Mouse (Mus musculus): ENCODE data around the gene Prkg1.
"Not testable (repeated sequence)": the region's sequence is repeated elsewhere in the genome, so short reads cannot be mapped to it uniquely, and the experiment has no call there.

The Prkg1 gene

DNA sequence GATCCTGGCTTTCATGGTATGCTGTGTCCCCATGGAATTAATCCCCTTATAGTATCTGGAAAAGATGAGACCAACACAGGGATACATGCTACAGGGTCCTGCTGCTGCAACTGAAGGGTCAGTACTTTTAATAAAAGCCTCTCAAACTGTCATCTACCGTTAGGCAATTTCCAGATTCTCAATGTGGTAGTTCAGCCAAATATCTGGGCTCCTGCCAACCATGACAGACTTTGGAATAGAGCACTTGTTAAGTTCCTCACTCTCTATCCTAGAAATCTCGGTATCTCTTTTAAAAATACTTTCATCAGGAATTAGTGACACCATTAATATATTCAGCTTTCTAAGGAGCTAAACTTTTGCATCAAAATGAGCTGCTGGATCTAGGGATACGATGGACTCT, 428.5 kb downstream of the Prkg1 start:
- DNase-seq (ENCODE audit: extremely low spot score, low spot score): no peak

DNA sequence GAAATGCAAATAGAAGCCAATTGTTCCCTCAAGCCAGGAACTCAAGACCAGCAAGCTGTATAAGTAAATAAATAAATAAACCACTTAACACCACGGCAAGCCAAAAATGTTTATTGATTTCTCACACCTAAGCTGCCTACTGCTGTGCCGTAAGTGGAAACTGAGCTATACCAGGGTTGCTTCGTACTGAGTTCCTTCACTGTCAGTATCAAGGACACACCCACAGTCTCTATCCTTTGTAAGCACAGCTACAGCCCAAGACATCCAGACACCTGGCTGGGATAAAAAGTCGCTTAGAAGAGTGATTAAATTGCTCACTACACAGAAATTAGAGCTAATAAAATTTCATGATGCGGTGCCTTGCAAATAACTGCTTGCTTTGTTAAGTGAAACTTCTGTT, 434.9 kb downstream of the Prkg1 start:
- DNase-seq (ENCODE audit: extremely low spot score, low spot score): no peak

DNA sequence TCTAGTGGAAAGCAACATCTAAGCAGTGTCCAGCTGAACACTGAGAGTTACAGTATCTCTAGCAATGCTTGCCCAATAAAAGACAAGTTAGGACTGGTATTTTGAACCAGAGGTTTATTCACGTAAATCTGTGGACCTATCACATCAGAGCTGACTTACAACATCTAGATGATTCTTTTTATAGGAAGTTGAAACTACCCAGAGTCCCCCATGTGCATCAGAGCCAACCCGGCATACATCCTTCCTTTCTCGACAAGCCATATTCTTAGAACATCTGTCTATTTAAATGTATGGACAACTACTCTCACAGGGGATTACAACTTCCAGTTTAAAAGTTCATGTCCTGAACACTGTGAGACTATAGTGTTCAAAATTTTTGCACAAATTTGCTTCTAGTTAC, 460.1 kb downstream of the Prkg1 start:
- no peak for DNase-seq (ENCODE audit: extremely low spot score, low spot score)

DNA sequence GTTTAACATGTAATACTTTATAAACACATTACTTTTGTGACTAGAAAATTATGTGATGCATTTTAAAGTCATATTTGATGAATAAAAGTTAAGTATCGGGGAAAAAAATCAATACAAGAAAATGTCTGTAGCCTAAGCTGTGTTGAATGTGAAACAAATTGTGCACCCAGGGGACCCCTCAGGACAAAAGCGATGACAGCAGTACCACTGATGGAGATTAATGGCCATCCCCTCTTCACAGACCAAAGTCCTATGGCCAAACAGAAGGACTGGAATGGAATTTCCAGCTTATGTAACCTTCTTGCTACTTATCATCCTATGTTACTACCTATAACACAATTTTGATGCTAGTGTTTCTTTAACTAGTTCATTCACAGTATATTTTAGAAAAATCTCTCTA, 473.6 kb downstream of the Prkg1 start:
- peak; percentile 30 for DNase-seq (ENCODE audit: extremely low spot score, low spot score)

DNA sequence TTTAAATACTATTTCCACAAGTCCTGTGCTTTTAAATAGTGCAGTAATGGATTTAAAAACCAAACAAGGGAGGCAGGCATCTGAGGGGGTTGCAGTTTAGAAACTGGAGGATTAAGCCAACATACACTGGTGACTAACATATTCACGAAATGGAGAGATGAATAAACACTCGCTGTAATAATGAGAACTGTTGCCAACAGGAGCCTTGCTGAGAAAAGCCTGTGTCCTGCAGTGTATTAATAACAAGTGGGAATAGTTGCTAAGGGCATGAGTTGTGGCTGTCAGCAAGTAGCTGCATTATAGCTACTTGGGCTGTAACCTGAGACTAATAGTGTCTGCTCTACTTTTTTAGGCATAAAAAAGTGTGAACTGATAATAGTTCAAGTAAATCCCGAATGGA, 480.3 kb downstream of the Prkg1 start:
- no peak for DNase-seq (ENCODE audit: extremely low spot score, low spot score)

DNA sequence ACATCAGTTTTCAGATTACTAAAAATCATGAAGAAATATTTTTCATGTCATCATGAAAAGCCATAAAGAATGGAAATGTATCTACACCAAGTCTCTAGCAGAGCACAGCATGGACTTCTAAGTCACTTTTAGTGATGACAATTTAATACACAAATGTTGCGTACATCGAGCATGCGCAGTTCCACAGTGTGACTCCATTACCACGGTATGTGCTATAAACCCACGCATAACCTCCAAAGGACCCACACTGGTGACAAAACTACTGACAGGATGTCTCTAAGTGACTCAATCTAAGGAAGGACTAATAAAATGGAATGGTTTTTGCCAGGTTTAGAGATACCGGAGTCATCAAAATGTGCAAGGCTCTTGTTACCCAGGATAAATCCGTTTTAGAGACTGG, 480.7 kb downstream of the Prkg1 start:
- DNase-seq (ENCODE audit: extremely low spot score, low spot score): no peak

DNA sequence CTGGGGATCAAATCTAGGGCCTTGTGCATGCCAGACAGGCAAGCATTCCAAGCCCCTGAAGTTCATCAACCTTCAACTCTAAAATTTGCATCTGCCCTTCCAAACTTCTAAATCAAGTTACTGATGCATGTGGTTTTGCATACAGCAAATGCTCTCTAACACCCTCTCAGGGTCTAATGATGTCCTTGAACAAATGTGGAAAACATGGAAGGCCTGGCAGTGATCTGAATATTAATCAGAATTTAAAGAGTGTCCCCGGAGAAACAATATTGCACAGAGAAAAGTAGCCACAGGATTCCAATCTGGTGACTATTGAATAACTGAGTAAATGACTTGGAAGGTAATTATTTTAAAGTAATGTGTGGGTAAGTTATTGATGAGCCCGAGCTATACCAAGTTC, 481.2 kb downstream of the Prkg1 start:
- DNase-seq (ENCODE audit: extremely low spot score, low spot score): no peak

DNA sequence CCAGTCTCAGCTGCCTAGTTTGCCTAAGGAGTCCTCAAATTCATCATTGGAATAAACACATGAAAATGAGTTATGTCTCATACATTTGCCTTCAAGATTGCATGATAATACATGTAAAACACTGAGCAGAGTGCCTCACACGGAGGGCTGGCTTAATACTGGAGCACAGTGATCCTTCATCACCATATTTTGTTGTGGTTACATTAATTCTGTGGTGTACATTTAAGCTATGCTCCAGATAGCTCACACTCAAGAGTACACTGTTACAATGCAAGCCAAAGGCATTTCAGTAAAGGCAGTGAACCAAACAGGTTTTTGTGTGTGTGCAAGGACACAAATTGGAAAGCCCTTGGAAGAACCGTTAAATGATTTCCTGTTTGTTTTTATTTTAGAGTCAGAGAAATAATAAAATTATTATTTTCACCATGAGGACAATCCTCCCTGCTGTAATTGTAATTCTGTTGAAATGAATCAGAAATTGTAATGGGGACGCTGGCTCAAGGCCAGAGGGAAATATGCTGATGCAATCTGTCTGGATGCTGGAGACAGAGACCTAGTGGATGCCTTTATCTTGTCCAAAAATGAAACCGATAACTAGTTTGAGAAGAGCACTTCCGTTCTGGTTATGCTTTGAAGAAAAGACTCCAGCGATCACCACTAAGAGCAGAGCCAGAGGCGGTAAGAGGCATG, 484.9 kb downstream of the Prkg1 start:
- DNase-seq (ENCODE audit: extremely low spot score, low spot score): no peak

DNA sequence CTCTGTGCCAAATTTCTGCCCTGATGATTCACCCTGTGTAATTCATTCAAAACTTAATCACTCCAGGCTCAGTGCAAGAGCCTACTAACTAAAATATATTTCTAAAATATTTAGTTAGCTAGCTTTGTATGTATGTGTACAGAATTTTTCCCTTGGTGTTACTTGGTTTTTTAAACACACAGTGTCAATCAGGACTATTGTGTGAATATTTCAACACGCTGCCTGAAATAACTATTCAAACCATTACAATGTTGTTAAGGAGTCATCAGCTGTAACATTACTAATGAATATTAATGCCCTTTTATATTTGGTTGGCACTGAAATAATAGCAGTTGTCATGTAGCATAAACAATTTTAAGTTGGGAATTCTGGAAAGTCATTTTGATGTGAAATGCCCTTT, 502.4 kb downstream of the Prkg1 start:
- DNase-seq (ENCODE audit: extremely low spot score, low spot score): no peak

DNA sequence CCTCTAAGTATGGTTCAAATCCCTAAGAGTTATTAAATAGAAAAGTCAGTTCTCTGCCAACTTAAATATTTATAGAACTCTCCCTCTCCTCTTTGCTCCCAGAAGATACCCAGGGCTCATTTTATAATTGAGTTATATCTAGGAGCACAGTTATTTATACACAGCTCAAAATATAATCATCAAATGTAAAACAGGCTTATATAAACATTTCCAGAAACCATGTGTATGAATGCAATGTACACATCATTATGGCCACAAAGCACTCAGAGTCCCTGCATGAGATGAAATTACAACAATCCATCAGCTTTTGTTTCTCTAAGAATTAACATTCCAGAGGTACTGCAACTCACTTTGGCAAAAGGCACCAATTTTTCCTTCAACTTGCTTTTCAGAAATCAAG, 504.3 kb downstream of the Prkg1 start:
- DNase-seq (ENCODE audit: extremely low spot score, low spot score): no peak

DNA sequence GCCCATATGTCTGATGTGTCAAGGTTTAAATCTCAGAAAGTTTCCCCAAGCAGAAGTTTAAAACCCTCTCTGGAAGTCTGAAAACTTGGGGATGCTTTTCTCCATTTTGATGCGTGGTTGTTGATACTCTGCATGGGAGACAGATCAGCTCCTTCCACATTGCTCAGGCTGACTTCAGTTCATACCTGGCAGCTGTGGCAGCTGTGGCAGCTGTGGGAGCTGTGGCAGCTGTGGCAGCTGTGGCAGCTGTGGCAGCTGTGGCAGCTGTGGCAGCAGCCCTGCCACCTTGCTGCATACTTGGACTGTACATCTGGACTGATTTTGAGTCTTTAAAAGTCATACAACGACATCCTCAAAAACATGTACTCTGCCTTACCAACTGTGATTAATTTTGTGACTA, 509.1 kb downstream of the Prkg1 start:
- no peak for DNase-seq (ENCODE audit: extremely low spot score, low spot score)

DNA sequence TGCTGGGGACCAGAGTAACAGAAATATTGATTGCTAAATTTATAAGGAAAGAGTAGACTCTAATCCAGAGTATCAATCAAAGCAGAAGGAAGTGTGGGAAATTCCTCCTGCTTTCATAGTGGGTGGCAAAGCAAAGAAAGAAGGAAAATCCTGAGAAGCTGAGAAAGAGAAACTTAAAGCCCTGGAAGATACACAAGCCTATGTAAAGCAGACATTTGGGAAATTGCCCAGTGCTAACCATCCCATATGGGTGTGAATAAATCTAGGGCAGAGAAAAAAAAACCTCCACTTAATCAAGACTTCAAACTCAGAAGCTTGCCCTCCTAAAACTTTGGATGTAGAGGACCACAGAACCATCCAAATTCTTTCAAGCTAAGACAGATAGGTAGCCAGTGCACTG, 532.4 kb downstream of the Prkg1 start:
- no peak for DNase-seq (ENCODE audit: extremely low spot score, low spot score)

DNA sequence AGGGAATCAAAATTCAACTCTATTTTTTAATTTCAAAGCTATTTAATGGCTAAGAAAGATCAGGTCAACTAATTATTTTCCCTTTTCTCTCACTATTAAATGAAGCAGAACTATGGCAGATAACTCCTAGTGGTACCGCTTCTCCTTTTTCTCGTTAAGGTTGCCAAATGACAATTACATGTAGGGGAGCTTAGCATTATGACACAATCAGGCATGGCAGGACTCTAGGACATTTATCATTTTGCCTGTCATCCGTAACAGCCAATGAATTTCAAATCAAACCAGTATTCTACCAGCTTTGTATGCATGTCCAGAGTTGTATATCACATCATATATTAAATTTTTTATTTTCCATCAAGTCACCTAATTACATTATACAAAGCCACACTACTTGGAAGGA, 536.4 kb downstream of the Prkg1 start:
- DNase-seq (ENCODE audit: extremely low spot score, low spot score): no peak

DNA sequence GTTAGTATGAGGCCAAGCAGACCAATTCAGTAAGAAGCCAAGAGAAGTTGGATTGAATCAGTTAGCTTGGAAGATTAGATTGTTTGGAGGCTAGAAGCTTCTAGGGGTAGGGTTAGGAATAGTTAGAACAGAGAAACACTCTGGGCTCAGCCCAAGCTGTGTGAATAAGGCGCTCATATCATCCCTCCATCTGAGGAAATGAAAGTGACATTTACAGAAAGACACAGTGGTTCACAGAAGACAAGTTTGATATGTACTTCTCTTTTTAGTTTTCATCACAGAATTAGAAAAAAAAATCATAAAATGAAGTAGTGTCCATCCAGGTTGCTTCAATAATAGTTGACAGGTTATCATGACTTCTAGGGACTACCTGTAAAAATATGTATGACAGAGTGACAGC, 541.4 kb downstream of the Prkg1 start:
- no peak for DNase-seq (ENCODE audit: extremely low spot score, low spot score)

DNA sequence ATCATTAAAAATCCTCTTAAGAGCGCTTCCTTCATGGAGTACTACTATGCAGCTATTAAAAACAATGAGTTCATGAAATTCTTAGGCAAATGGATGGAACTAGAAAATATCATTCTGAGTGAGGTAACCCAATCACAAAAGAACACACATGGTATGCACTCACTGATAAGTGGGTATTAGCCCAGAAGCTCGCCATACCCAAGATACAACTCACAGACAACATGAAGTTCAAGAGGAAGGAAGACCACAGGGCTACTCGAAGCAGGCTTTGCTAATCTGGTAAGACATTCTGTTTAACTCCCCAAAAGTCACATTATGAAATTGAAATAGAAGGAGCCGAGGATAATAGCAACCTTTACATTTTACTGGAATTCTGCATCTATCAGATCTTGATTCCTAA, 545.6 kb downstream of the Prkg1 start:
- DNase-seq (ENCODE audit: extremely low spot score, low spot score): not testable (repeated sequence)

DNA sequence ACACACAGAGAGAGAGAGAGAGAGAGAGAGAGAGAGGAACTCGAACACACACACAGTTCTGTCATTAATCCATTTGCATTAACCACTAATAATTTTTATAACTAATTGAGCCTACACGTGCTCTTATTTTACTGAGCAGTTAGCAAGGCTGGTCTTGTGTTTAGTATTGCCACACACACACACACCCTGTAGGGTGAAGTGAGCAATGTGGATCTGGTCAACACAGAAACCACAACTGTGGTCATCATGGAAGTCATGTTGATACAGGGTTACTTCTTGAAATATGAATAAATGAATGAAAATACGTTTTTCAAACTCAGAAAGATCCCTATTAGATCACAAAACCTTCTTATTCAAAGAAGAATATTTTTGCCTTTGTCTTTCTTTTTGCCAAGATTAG, 554.0 kb downstream of the Prkg1 start:
- DNase-seq (ENCODE audit: extremely low spot score, low spot score): no peak

DNA sequence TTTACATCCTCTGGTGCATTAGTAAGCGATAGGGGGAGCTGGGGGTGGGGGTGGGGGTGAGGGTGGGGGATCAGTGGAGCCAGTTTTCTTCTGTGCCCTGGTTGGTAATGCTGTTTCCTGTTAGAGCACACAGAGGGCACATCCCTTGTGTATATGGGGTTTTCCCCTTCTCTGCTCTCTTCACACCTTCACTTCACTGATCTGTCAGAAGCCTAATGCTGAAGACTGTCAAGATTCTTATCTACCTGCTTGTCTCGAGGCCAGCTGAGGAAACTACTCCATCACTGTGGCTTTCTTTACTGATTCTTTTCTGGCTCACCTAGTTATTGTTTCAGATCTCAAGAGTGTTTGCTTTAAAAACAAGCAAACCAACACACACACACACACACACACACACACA, 554.4 kb downstream of the Prkg1 start:
- DNase-seq (ENCODE audit: extremely low spot score, low spot score): no peak

DNA sequence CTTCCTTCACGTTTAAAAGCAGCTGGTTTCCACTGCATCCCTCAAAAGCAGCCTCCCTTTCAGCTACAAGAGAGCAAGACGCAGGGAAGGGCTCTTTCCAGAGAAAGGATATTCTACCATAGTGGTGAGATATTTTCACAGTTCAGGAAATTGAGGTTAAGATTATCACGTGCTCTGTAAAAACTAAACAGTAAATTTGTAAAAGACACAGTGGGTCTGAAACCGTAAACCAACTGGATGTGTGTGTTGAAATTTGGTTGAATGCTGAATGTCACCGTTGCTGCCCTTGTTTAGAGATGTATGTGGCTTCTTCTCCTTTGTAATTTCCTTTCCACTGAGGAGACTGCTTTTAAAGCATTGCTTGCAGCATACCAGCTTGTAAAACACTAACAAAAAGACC, 565.2 kb downstream of the Prkg1 start:
- no peak for DNase-seq (ENCODE audit: extremely low spot score, low spot score)

DNA sequence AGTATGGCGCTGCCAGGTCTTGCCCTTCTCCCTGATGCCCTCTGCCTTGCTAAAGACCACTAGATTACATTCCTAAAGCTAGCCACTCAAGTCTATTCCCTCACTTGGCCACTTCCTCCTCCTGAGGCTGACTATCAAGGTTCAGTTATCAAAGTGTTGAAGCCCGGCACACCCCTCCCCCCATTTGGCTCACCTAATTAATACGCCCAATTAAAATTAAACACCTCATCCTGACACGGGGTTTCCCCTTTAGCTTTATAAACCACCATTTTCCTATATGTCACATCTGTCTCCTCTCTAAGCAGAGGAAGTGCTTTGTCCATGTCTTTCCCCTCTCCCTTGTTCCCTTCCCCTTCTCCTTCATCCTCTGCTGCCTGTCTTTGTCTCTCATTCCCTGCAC, 566.4 kb downstream of the Prkg1 start:
- DNase-seq (ENCODE audit: extremely low spot score, low spot score): no peak

DNA sequence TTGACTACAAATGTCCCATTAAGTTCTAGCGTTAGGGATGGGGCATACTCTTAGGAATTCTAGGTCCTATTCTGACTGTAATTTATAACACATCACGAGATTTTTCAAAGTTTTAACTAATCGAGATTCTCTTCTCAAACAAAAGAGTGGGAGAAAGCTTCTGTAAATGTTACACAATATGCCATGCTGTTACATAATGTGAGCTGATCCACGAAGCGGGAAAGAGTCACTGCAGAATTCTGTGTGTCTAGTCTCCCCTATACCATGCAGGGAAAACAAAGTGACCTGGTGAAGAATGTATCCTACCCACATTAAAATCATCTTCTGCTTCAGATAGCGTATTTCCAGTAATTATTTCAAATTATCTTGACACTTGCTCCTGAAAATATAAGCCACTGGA, 567.8 kb downstream of the Prkg1 start:
- DNase-seq (ENCODE audit: extremely low spot score, low spot score): no peak

DNA sequence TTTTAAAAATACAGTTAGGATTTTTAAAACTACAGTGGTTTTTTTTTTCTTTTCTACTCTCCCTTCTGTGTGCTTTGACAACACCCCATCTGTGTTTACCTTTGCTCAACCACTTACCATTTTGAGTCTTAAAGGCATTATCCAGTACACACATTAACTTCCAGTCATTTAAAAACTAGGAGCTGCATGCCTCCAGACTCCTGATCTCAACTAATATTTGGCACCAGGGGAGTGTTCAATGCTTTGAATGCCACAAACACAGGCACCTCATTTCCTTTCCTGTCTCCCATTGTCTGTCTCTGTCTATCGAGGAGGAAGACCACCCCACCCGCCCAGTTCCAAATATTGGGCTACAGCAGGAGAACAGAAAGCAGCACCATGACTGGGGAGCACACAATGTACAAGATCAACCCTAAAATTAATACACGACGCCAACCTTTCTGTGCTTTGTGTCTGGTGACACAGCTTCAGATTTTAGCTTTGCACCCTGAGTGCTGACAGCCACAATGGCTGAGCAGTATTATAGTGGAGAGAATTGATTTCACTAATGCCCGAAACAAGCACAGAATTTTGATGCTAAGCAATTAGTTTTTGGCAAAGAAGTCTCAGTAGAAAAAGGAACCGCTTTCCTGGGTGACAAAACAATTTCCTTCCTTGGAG, 576.1 kb downstream of the Prkg1 start:
- no peak for DNase-seq (ENCODE audit: extremely low spot score, low spot score)

DNA sequence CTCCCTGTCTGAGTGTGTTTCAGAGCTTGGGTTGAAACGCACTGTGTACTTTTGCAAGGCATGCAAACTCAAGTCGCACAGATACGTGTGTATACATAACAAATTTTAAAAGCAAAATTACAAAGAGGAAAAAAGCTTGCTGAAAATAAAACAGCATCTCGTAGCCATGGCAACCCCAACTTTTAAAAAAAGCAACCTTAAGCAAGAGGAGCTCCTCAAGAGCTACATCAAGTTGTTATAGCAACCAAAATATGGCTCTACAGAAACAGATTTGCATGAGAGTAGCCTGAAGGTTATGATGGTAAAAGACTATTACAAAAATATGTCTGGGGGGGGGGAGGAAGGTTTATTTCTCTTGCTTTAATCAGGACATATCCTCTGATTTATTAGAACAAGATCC, 584.1 kb downstream of the Prkg1 start:
- DNase-seq (ENCODE audit: extremely low spot score, low spot score): no peak

DNA sequence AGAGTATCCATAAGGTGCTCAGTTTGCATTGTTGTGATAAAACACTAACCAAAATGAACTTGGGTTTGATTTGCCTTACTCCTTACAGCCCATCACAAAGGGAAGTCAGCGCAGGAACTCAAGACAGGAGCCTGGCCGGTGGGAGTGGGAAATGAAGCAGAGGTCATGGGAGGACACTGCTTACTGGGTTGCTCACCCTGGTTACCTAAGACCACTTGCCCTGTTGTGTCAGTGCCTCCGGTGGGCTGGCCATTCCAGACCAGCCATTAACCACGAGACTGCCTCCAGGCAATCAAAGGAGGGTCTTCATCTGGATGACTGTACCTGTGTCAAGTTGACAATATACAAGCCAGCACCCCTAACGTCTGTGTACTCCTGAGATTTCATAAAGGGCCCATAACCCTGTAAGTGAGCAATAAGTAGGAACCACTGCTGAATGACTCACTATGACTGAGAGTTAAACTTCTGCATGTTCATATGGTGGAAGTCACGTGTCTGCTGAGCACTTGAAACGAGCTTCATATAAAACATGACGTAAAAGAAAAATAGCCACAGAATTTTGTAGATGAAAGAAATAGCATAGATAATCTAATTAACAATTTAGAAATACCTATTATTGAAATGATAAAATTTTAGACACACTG, 587.4 kb downstream of the Prkg1 start:
- no peak for DNase-seq (ENCODE audit: extremely low spot score, low spot score)
